ENCODE assay signal across 8 mouse cellular contexts in the genomic region with DNA sequence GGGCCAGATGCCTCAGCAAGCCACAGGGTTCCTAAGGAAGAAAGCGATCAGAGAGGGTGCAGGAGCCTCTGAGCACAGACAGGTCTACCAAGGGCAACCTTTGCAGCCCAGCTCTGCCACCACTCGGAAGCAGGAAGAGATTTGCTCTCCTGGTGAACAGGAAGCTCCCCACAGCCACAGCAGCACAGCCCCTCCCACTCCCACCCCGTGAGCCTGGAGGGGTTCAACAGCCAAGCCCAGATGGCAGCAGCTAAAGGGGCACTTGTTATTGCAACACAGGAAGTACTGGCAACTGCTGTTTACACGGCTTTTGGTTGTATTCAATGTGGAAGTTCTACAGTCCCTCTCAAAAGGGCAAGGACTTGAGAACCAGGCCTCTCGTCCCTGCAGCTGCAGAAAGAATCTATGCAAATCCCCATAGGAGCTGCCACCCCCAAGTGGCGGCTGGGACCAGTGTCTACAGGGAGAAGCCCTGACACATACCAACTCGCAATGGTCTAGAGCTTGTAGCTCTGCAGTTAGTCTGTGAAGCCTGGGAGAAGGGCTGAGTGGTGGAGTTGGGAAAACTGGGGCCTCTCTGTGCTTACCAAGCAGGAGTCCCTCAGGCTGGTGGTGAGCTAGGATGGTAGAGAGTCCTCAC. TPM values are rescaled to one million over a fixed set of nuclear protein-coding genes. Genes with fewer than 3 reads are reported as not detected.
A peak's percentile ranks its signal among the peaks of the same experiment; 100 is the strongest.
DNase-seq lines count a peak whose midpoint lies in the region; ATAC-seq and TF ChIP-seq lines count a peak whose summit lies in the region.

No protein-coding gene starts in this region.

- WGBS in forebrain, embryonic 14.5 days: 58% methylated on average over 7 of the region's 7 CpGs
- 60% methylated on average over 7 of the region's 7 CpGs for WGBS in forebrain, embryonic 11.5 days
- WGBS in intestine, embryonic 16.5 days: 41% methylated on average over 7 of the region's 7 CpGs
- 19% methylated on average over 7 of the region's 7 CpGs for WGBS in lung, adult 2 months
- 44% methylated on average over 7 of the region's 7 CpGs for WGBS in stomach, embryonic 14.5 days

- no peak overlapping the region for H3K27ac ChIP-seq in forebrain, embryonic 14.5 days (ENCODE audit: low read depth, low read length)
- no peak overlapping the region for H3K27ac ChIP-seq in forebrain, embryonic 11.5 days (ENCODE audit: low read depth, low read length)
- H3K27ac ChIP-seq in intestine, embryonic 16.5 days (ENCODE audit: low read length): peak overlapping the region; percentile 59
- peak overlapping the region; percentile 35; the same call in 1 of the 2 replicates for H3K27ac ChIP-seq in stomach, embryonic 14.5 days (ENCODE audit: low read length)

- no peak for TF ChIP-seq CTCF in lung, adult 2 months (IDR thresholded peaks at IDR 0.05; ENCODE audit: insufficient read depth, low read length)

- no peaks in the 10 kb centered on the region for H3K4me1 ChIP-seq in forebrain, embryonic 14.5 days (ENCODE audit: control insufficient read depth, insufficient read depth, low read length)
- no peaks in the 10 kb centered on the region for H3K4me1 ChIP-seq in forebrain, embryonic 11.5 days (replicated peaks; ENCODE audit: control insufficient read depth, insufficient read depth, low read length)
- H3K4me1 ChIP-seq in intestine, embryonic 16.5 days (ENCODE audit: control insufficient read depth, insufficient read depth, low read length): no peaks in the 10 kb centered on the region
- peaks cover 21% of the 10 kb centered on the region for H3K4me1 ChIP-seq in lung, adult 2 months (ENCODE audit: control insufficient read depth, insufficient read depth, low read length)
- H3K4me1 ChIP-seq in stomach, embryonic 14.5 days (ENCODE audit: control insufficient read depth, insufficient read depth, low read length): no peaks in the 10 kb centered on the region

- H3K4me3 ChIP-seq in forebrain, embryonic 14.5 days (ENCODE audit: low read depth, low read length): no peak overlapping the region
- H3K4me3 ChIP-seq in forebrain, embryonic 11.5 days (ENCODE audit: low read depth, low read length): no peak overlapping the region
- H3K4me3 ChIP-seq in intestine, embryonic 16.5 days (ENCODE audit: low read length): no peak overlapping the region
- H3K4me3 ChIP-seq in lung, adult 2 months (replicated peaks; ENCODE audit: extremely low read depth, low read depth, low read length): no peak overlapping the region
- H3K4me3 ChIP-seq in stomach, embryonic 14.5 days (ENCODE audit: low read depth, low read length): no peak overlapping the region

- peak; percentile 33; the same call in 1 of the 2 replicates for TF ChIP-seq POLR2A in lung, adult 2 months (IDR thresholded peaks at IDR 0.05; ENCODE audit: borderline replicate concordance, extremely low read depth, low read depth, low read length)

- H3K36me3 ChIP-seq in forebrain, embryonic 14.5 days (ENCODE audit: control insufficient read depth, insufficient read depth, low read length): no peaks in the 10 kb centered on the region
- no peaks in the 10 kb centered on the region for H3K36me3 ChIP-seq in forebrain, embryonic 11.5 days (ENCODE audit: control insufficient read depth, insufficient read depth, low read length)
- no peaks in the 10 kb centered on the region for H3K36me3 ChIP-seq in intestine, embryonic 16.5 days (ENCODE audit: control insufficient read depth, insufficient read depth, low read length)
- no peaks in the 10 kb centered on the region for H3K36me3 ChIP-seq in stomach, embryonic 14.5 days (ENCODE audit: control insufficient read depth, insufficient read depth, low read length)

- no peaks in the 10 kb centered on the region for H3K27me3 ChIP-seq in forebrain, embryonic 14.5 days (replicated peaks; ENCODE audit: control insufficient read depth, insufficient read depth, low read length)
- H3K27me3 ChIP-seq in forebrain, embryonic 11.5 days (ENCODE audit: control insufficient read depth, insufficient read depth, low read length): no peaks in the 10 kb centered on the region
- H3K27me3 ChIP-seq in intestine, embryonic 16.5 days (replicated peaks; ENCODE audit: control insufficient read depth, insufficient read depth, low read length): no peaks in the 10 kb centered on the region
- H3K27me3 ChIP-seq in stomach, embryonic 14.5 days (ENCODE audit: control insufficient read depth, insufficient read depth, low read length): no peaks in the 10 kb centered on the region

- no peaks in the 10 kb centered on the region for H3K9me3 ChIP-seq in forebrain, embryonic 14.5 days (replicated peaks; ENCODE audit: control insufficient read depth, low read length)
- no peaks in the 10 kb centered on the region for H3K9me3 ChIP-seq in forebrain, embryonic 11.5 days (ENCODE audit: control insufficient read depth, low read length)
- H3K9me3 ChIP-seq in intestine, embryonic 16.5 days (ENCODE audit: control insufficient read depth, low read length): no peaks in the 10 kb centered on the region
- H3K9me3 ChIP-seq in stomach, embryonic 14.5 days (ENCODE audit: control insufficient read depth, low read depth, low read length): no peaks in the 10 kb centered on the region

- no peak for ATAC-seq in forebrain, embryonic 14.5 days
- no peak for ATAC-seq in forebrain, embryonic 11.5 days (replicated peaks; ENCODE audit: low FRiP score)
- ATAC-seq in intestine, embryonic 16.5 days: peak; percentile 38; the same call in 1 of the 2 replicates
- peak; percentile 39; the same call in 1 of the 2 replicates for ATAC-seq in stomach, embryonic 14.5 days (ENCODE audit: insufficient number of reproducible peaks, insufficient read depth, low FRiP score, low read depth)

- no peak overlapping the region for H3K4me2 ChIP-seq in forebrain, embryonic 14.5 days (ENCODE audit: low read length)
- no peak overlapping the region for H3K4me2 ChIP-seq in forebrain, embryonic 11.5 days (ENCODE audit: low read depth, low read length, severe bottlenecking)
- no peak overlapping the region for H3K4me2 ChIP-seq in intestine, embryonic 16.5 days (ENCODE audit: low read depth, low read length)
- H3K4me2 ChIP-seq in stomach, embryonic 14.5 days (replicated peaks; ENCODE audit: low read depth, low read length): no peak overlapping the region

- peak; percentile 6 for DNase-seq in forebrain, embryonic 14.5 days (ENCODE audit: low spot score)
- DNase-seq in forebrain, embryonic 11.5 days (ENCODE audit: low spot score): no peak
- DNase-seq in right cerebral cortex, postnatal 10 days (ENCODE audit: low spot score in 2 of 2): peak; percentile 50 to 56
- no peak for DNase-seq in right cerebral cortex, postnatal 36 days (ENCODE audit: low spot score in 2 of 2)
- peak; percentile 57 for DNase-seq in lung, adult 2 months
- no peak for DNase-seq in testis, postnatal 10 days (ENCODE audit: low spot score)

- no peak overlapping the region for H3K9ac ChIP-seq in forebrain, embryonic 14.5 days (ENCODE audit: low read length)
- no peak overlapping the region for H3K9ac ChIP-seq in forebrain, embryonic 11.5 days (ENCODE audit: low read length)
- H3K9ac ChIP-seq in intestine, embryonic 16.5 days (ENCODE audit: low read depth, low read length): no peak overlapping the region
- H3K9ac ChIP-seq in stomach, embryonic 14.5 days (replicated peaks; ENCODE audit: low read depth, low read length): no peak overlapping the region

RNA-seq across cellular contexts. Expression of gene Lrrc8d, which starts 51.0 kb away (rescaled TPM):
- polyA plus RNA-seq in forebrain, embryonic 14.5 days (2014; fragmentation: Nextera tagmentation; extraction: Ambion mirVana): 23.3 and 31.7 TPM in 2 replicates
- polyA plus RNA-seq in forebrain, embryonic 11.5 days (2014; fragmentation: Nextera tagmentation; extraction: Ambion mirVana): 26.8 and 28.9 TPM in 2 replicates
- polyA plus RNA-seq in intestine, embryonic 16.5 days (2015; fragmentation: Nextera tagmentation; extraction: Ambion mirVana): 8.9 and 10.9 TPM in 2 replicates
- 11.3 and 16.6 TPM in 2 replicates for polyA plus RNA-seq in lung, adult 2 months (2012; rRNA removed)
- polyA plus RNA-seq in stomach, embryonic 14.5 days (2014; fragmentation: Nextera tagmentation; extraction: Ambion mirVana): 17.6 and 20.7 TPM in 2 replicates

Comparison
In these comparisons a context has a peak if more than half of its experiments do, and no peak if none do; other contexts are left out.
1. DNase-seq: peak in forebrain, embryonic 14.5 days (single experiment), right cerebral cortex, postnatal 10 days (2 of 2) and lung, adult 2 months (single experiment); none in forebrain, embryonic 11.5 days (single experiment), right cerebral cortex, postnatal 36 days (0 of 2) and testis, postnatal 10 days (single experiment).
2. ATAC-seq: peak in intestine, embryonic 16.5 days (single experiment) and stomach, embryonic 14.5 days (single experiment); none in forebrain, embryonic 14.5 days (single experiment) and forebrain, embryonic 11.5 days (single experiment).
3. H3K27ac ChIP-seq: peak in intestine, embryonic 16.5 days (single experiment) and stomach, embryonic 14.5 days (single experiment); none in forebrain, embryonic 14.5 days (single experiment) and forebrain, embryonic 11.5 days (single experiment).